Mouse (Mus musculus): ENCODE measurements at regions not wholly inside any gene's neighbourhood (a gene's known extent, or its start where the extent isn't known, plus 50 kb on each side); places are given as distances from the start of the nearest gene placed in this dataset.

- no peak overlapping the region for H3K4me3 ChIP-seq
- intact Hi-C loops (cut with DNase I): no loop called here
- DNase-seq: no peak
- H3K27ac ChIP-seq: no peak overlapping the region
- no peak for TF ChIP-seq CTCF (IDR thresholded peaks at IDR 0.05)
Measured at GRCm38 (mm10) chr6:100948340-100948739, 114.9 kb downstream of the Ppp4r2 start.

GRCm38 (mm10) chr6:100951646-100952045 is 118.2 kb downstream of the Ppp4r2 start:
- no peak for TF ChIP-seq CTCF (IDR thresholded peaks at IDR 0.05)
- intact Hi-C loops (cut with DNase I): no loop called here
- Histone ChIP-seq H3K4me3 (no peak overlapping the region), H3K27ac (no peak overlapping the region)
- DNase-seq: no peak

- Histone ChIP-seq H3K27ac (no peak overlapping the region), H3K4me3 (no peak overlapping the region)
- intact Hi-C loops (cut with DNase I): no loop called here
- DNase-seq: no peak
- TF ChIP-seq CTCF (IDR thresholded peaks at IDR 0.05): no peak
Measured at GRCm38 (mm10) chr6:100952470-100952869, 119.0 kb downstream of the Ppp4r2 start.

GRCm38 (mm10) chr6:100954563-100954962 is 121.1 kb downstream of the Ppp4r2 start:
- Histone ChIP-seq H3K4me3 (no peak overlapping the region), H3K27ac (no peak overlapping the region)
- no peak for DNase-seq
- TF ChIP-seq CTCF (IDR thresholded peaks at IDR 0.05): no peak
- intact Hi-C loops (cut with DNase I): no loop called here

- no peak for DNase-seq
- H3K27ac ChIP-seq: no peak overlapping the region
- H3K4me3 ChIP-seq: no peak overlapping the region
- intact Hi-C loops (cut with DNase I): no loop called here
- no peak for TF ChIP-seq CTCF (IDR thresholded peaks at IDR 0.05)
Measured at GRCm38 (mm10) chr6:100966481-100966880, 133.1 kb downstream of the Ppp4r2 start.

GRCm38 (mm10) chr6:100968080-100968856 is 134.8 kb downstream of the Ppp4r2 start:
- TF ChIP-seq CTCF (IDR thresholded peaks at IDR 0.05): no peak
- intact Hi-C loops (cut with DNase I): no loop called here
- Histone ChIP-seq H3K27ac (no peak overlapping the region), H3K4me3 (no peak overlapping the region)
- no peak for DNase-seq

- Histone ChIP-seq H3K27ac (no peak overlapping the region), H3K4me3 (no peak overlapping the region)
- intact Hi-C loops (cut with DNase I): no loop called here
- DNase-seq: no peak
- no peak for TF ChIP-seq CTCF (IDR thresholded peaks at IDR 0.05)
Measured at GRCm38 (mm10) chr6:100968960-100969359, 135.5 kb downstream of the Ppp4r2 start.

- intact Hi-C loops (cut with DNase I): no loop called here
- H3K4me3 ChIP-seq: no peak overlapping the region
- DNase-seq: no peak
- no peak overlapping the region for H3K27ac ChIP-seq
- no peak for TF ChIP-seq CTCF (IDR thresholded peaks at IDR 0.05)
Measured at GRCm38 (mm10) chr6:100970810-100971447, 137.5 kb downstream of the Ppp4r2 start.

GRCm38 (mm10) chr6:100971462-100971955 is 138.1 kb downstream of the Ppp4r2 start:
- intact Hi-C loops (cut with DNase I): no loop called here
- no peak for DNase-seq
- Histone ChIP-seq H3K4me3 (no peak overlapping the region), H3K27ac (no peak overlapping the region)
- TF ChIP-seq CTCF (IDR thresholded peaks at IDR 0.05): no peak

- intact Hi-C loops (cut with DNase I): no loop called here
- TF ChIP-seq CTCF (IDR thresholded peaks at IDR 0.05): no peak
- no peak for DNase-seq
- Histone ChIP-seq H3K4me3 (no peak overlapping the region), H3K27ac (no peak overlapping the region)
Measured at GRCm38 (mm10) chr6:100973366-100974090, 140.1 kb downstream of the Ppp4r2 start.

GRCm38 (mm10) chr6:100974716-100975115 is 141.3 kb downstream of the Ppp4r2 start:
- intact Hi-C loops (cut with DNase I): no loop called here
- no peak overlapping the region for H3K4me3 ChIP-seq
- TF ChIP-seq CTCF (IDR thresholded peaks at IDR 0.05): no peak
- no peak for DNase-seq
- H3K27ac ChIP-seq: no peak overlapping the region

- no peak overlapping the region for H3K27ac ChIP-seq
- no peak for DNase-seq
- TF ChIP-seq CTCF (IDR thresholded peaks at IDR 0.05): no peak
- peak overlapping the region; percentile 26 for H3K4me3 ChIP-seq
- intact Hi-C loops (cut with DNase I): no loop called here
Measured at GRCm38 (mm10) chr6:100975835-100976234, 142.4 kb downstream of the Ppp4r2 start.

- no peak overlapping the region for H3K4me3 ChIP-seq
- DNase-seq: no peak
- H3K27ac ChIP-seq: no peak overlapping the region
- no peak for TF ChIP-seq CTCF (IDR thresholded peaks at IDR 0.05)
- intact Hi-C loops (cut with DNase I): no loop called here
Measured at GRCm38 (mm10) chr6:100977201-100977691, 143.8 kb downstream of the Ppp4r2 start.
